Mouse (Mus musculus): ENCODE results near the gene Scd3. TPM values are rescaled to one million over a fixed set of nuclear protein-coding genes. Genes with fewer than 3 reads are reported as not detected.

Scd3 gene
- polyA plus RNA-seq, 1 experiment from 2014 or later = 0.32 TPM

DNA sequence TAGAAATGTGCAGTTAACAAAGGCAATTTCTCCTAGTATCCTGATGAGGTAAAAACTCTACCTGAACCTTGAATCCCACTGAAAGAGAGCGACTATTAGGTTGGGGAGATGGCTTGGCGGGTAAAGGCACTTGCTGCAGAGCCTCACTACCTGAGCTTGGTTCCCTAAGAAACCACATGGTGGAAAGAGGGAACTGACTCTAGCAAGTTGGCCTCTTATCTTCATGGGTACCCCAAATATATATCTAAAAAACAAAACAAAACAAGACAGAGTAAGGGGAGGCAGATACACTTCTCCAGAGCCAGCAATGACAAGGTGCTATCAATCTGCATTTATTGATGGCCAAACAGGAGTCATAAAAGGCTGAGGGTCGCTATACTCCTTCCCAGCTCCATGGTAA is 19.1 kb upstream of the Scd3 start:
- Histone ChIP-seq H3K4me3 (ENCODE audit: control insufficient read depth in 1 of 2, insufficient read depth in 1 of 2, low read depth in 1 of 2, low read length in 2 of 2) (no peak overlapping the region), H3K27ac (replicated peaks in 1 of 2; ENCODE audit: control insufficient read depth in 1 of 2, insufficient read depth in 1 of 2, low read depth in 2 of 2, low read length in 2 of 2) (no peak overlapping the region), H3K4me1 (ENCODE audit: control insufficient read depth in 2 of 2, insufficient read depth in 2 of 2, low read length in 2 of 2) (no peaks in the 10 kb centered on the region), H3K36me3 (ENCODE audit: control insufficient read depth, insufficient read depth, low read length) (no peaks in the 10 kb centered on the region), H3K9ac (ENCODE audit: low read length) (no peak overlapping the region), H3K9me3 (ENCODE audit: control insufficient read depth, low read length) (no peaks in the 10 kb centered on the region), H3K4me2 (ENCODE audit: low read length) (no peak overlapping the region), H3K27me3 (ENCODE audit: control insufficient read depth, insufficient read depth, low read length) (no peaks in the 10 kb centered on the region)
- WGBS = 58% methylated on average over 3 of the region's 3 CpGs
- no peak for ATAC-seq (ENCODE audit: insufficient number of reproducible peaks, insufficient read depth, low FRiP score, low read depth)

DNA sequence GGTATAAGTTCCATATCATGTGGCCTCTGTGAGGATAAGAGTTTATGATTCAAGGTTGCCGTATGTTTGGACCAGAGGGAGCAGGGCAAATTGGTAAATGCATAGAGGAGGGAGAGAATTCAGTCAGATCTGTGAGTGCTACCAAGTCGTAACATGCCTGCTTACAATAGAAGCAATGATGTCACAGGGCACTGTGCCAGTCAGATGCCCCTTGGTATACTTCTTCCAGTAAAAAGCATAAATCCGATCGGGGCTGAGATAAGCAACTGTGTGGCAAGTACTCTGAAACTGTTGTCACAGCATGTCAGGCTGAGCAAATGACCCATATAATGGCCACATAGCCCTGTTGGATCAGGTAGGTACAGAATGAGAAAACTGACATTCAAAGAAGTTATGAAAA is 14.0 kb upstream of the Scd3 start:
- Histone ChIP-seq H3K4me2 (ENCODE audit: low read length) (no peak overlapping the region), H3K27me3 (ENCODE audit: control insufficient read depth, insufficient read depth, low read length) (no peaks in the 10 kb centered on the region), H3K27ac (replicated peaks in 1 of 2; ENCODE audit: control insufficient read depth in 1 of 2, insufficient read depth in 1 of 2, low read depth in 2 of 2, low read length in 2 of 2) (no peak overlapping the region), H3K36me3 (ENCODE audit: control insufficient read depth, insufficient read depth, low read length) (no peaks in the 10 kb centered on the region), H3K4me1 (ENCODE audit: control insufficient read depth in 2 of 2, insufficient read depth in 2 of 2, low read length in 2 of 2) (no peaks in the 10 kb centered on the region), H3K4me3 (ENCODE audit: control insufficient read depth in 1 of 2, insufficient read depth in 1 of 2, low read depth in 1 of 2, low read length in 2 of 2) (no peak overlapping the region), H3K9ac (ENCODE audit: low read length) (no peak overlapping the region), H3K9me3 (ENCODE audit: control insufficient read depth, low read length) (no peaks in the 10 kb centered on the region)
- no peak for ATAC-seq (ENCODE audit: insufficient number of reproducible peaks, insufficient read depth, low FRiP score, low read depth)
- 82% methylated on average over 4 of the region's 4 CpGs for WGBS

DNA sequence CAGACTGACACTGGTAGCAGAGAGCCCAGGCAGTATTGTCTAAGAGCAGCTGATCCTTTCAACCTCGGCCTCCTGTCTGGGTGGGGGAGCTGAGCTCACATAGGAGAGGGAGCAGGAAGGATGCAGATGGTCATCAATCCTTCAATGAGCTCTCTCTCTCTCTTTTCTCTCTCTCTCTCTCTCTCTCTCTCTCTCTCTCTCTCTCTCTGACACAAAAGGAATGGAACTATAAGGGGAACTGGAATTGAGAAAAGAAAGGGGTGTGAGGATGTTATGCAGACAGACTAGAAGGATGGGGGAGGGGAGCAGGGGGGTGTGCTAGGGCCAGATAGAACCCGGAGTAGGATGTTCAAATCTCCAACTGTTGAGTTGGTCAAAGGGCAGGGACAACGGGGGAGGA is 10.7 kb upstream of the Scd3 start, which contains the start of gene Pkd2l1:
Gene Pkd2l1 (minus strand): TSS at position 101 of the 400 bp plus-strand sequence.
- H3K4me2 ChIP-seq (ENCODE audit: low read length) = no peak within 1 kb of the TSS
- H3K9me3 ChIP-seq (ENCODE audit: control insufficient read depth, low read length) = no peaks in the 10 kb centered on the region
- no peak within 1 kb of the TSS for H3K9ac ChIP-seq (ENCODE audit: low read length)
- WGBS = 30% methylated on average over 3 of the region's 3 CpGs
- no peak within 1 kb of the TSS for H3K27ac ChIP-seq (replicated peaks in 1 of 2; ENCODE audit: control insufficient read depth in 1 of 2, insufficient read depth in 1 of 2, low read depth in 2 of 2, low read length in 2 of 2)
- H3K4me3 ChIP-seq (ENCODE audit: control insufficient read depth in 1 of 2, insufficient read depth in 1 of 2, low read depth in 1 of 2, low read length in 2 of 2) = no peak within 1 kb of the TSS
- no peaks in the 10 kb centered on the region for H3K27me3 ChIP-seq (ENCODE audit: control insufficient read depth, insufficient read depth, low read length)
- no peaks in the 10 kb centered on the region for H3K36me3 ChIP-seq (ENCODE audit: control insufficient read depth, insufficient read depth, low read length)
- ATAC-seq (ENCODE audit: insufficient number of reproducible peaks, insufficient read depth, low FRiP score, low read depth) = no peak
- no peaks in the 10 kb centered on the region for H3K4me1 ChIP-seq (ENCODE audit: control insufficient read depth in 2 of 2, insufficient read depth in 2 of 2, low read length in 2 of 2)

DNA sequence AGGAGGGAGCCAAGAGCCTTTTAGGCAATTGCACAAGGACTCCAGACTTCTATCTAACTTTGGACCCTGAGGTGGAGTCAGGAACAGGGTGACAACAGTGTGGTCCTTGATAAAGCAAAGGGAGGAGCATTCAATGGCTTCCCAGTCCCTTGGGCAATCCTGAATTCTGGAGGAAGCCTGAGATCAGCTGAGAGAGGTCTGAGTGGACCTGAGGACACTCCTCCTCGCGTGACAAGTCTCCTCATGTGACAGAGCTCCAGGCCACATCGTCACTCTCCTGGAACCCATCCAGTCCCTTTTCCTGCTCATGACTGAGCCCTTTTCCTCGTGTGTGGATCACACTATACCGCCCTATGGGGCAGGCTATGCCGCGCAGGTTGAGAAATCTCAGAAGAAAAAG is 9.2 kb upstream of the Scd3 start:
- Histone ChIP-seq H3K4me3 (ENCODE audit: control insufficient read depth in 1 of 2, insufficient read depth in 1 of 2, low read depth in 1 of 2, low read length in 2 of 2) (no peak overlapping the region), H3K4me1 (ENCODE audit: control insufficient read depth in 2 of 2, insufficient read depth in 2 of 2, low read length in 2 of 2) (no peaks in the 10 kb centered on the region)
- no peak; the same call in 1 of the 2 replicates for ATAC-seq (ENCODE audit: insufficient number of reproducible peaks, insufficient read depth, low FRiP score, low read depth)

DNA sequence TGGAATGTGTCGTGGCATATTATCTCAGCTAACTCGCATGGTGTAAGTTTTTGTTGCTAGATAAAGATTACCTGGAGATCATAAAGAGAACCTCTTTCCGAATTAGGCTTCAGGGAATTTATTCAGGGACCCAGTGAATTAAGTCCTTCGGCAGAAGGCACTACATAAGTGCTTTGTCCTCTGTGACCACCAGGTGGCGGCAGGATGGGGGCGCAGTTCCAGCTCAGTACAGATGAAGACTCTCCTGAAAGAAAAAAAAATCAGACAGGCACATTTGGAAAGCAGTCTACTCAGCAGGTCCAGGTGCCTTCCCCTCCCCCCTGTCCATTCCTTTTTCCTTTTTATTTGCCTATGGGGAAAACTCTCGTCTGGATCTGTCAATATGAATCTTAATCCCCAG is 7.9 kb upstream of the Scd3 start:
- no peaks in the 10 kb centered on the region for H3K36me3 ChIP-seq (ENCODE audit: control insufficient read depth, insufficient read depth, low read length)
- no peak overlapping the region for H3K4me3 ChIP-seq (ENCODE audit: control insufficient read depth in 1 of 2, insufficient read depth in 1 of 2, low read depth in 1 of 2, low read length in 2 of 2)
- no peak for ATAC-seq (ENCODE audit: insufficient number of reproducible peaks, insufficient read depth, low FRiP score, low read depth)
- H3K27ac ChIP-seq (replicated peaks in 1 of 2; ENCODE audit: control insufficient read depth in 1 of 2, insufficient read depth in 1 of 2, low read depth in 2 of 2, low read length in 2 of 2) = no peak overlapping the region
- H3K9ac ChIP-seq (ENCODE audit: low read length) = no peak overlapping the region
- no peaks in the 10 kb centered on the region for H3K9me3 ChIP-seq (ENCODE audit: control insufficient read depth, low read length)
- WGBS = 14% methylated on average over 7 of the region's 7 CpGs
- no peaks in the 10 kb centered on the region for H3K27me3 ChIP-seq (ENCODE audit: control insufficient read depth, insufficient read depth, low read length)
- no peaks in the 10 kb centered on the region for H3K4me1 ChIP-seq (ENCODE audit: control insufficient read depth in 2 of 2, insufficient read depth in 2 of 2, low read length in 2 of 2)
- H3K4me2 ChIP-seq (ENCODE audit: low read length) = no peak overlapping the region

More for the DNA sequence above, 9.2 kb upstream of the Scd3 start:
- H3K9ac ChIP-seq (ENCODE audit: low read length) = no peak overlapping the region
- no peaks in the 10 kb centered on the region for H3K36me3 ChIP-seq (ENCODE audit: control insufficient read depth, insufficient read depth, low read length)
- WGBS = 67% methylated on average over 7 of the region's 7 CpGs
- H3K4me2 ChIP-seq (ENCODE audit: low read length) = no peak overlapping the region
- no peaks in the 10 kb centered on the region for H3K9me3 ChIP-seq (ENCODE audit: control insufficient read depth, low read length)
- H3K27ac ChIP-seq (replicated peaks in 1 of 2; ENCODE audit: control insufficient read depth in 1 of 2, insufficient read depth in 1 of 2, low read depth in 2 of 2, low read length in 2 of 2) = no peak overlapping the region
- H3K27me3 ChIP-seq (ENCODE audit: control insufficient read depth, insufficient read depth, low read length) = no peaks in the 10 kb centered on the region

DNA sequence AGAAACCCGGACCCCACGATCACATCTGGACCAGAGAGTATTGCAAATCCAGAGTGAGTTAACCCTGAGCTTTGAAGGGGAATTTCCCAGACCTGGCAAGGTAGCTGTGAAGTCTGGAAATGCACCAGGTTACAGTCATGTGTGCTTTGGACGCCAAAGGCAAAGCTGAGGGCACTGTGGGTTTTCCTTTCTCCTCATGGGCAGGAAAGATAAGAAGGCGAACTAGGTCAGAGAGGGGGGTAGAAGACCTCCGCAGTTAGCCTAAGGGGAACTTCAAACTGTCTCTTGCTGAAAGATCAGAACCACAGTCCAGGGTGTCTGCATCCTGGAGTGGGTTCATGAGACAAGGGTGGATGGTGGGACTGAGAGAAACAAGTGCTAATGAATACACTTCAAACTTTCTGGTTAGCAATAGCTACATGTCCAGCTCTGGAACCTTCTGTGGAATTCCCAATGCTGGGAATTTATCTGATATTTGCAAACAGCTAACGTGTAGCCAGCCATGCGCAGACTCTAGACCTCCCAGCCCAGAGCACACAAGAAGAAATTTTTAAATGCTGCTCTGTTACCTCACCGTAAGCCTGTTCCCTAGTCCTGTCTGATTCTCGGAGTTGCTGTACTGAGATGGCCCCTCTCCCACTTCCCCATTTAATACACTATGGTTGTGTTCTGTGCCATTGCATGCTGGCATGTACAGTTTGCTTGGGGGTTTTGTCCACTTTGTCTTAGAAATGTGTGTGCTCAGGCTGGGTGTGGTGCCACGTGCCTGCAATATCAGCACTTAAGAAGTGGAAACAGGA is 5.8 kb upstream of the Scd3 start:
- Histone ChIP-seq H3K27me3 (ENCODE audit: control insufficient read depth, insufficient read depth, low read length) (no peaks in the 10 kb centered on the region), H3K36me3 (ENCODE audit: control insufficient read depth, insufficient read depth, low read length) (no peaks in the 10 kb centered on the region), H3K9ac (ENCODE audit: low read length) (no peak overlapping the region), H3K4me1 (ENCODE audit: control insufficient read depth in 2 of 2, insufficient read depth in 2 of 2, low read length in 2 of 2) (no peaks in the 10 kb centered on the region), H3K4me2 (ENCODE audit: low read length) (no peak overlapping the region), H3K4me3 (ENCODE audit: control insufficient read depth in 1 of 2, insufficient read depth in 1 of 2, low read depth in 1 of 2, low read length in 2 of 2) (no peak overlapping the region), H3K27ac (replicated peaks in 1 of 2; ENCODE audit: control insufficient read depth in 1 of 2, insufficient read depth in 1 of 2, low read depth in 2 of 2, low read length in 2 of 2) (no peak overlapping the region), H3K9me3 (ENCODE audit: control insufficient read depth, low read length) (no peaks in the 10 kb centered on the region)
- WGBS = 71% methylated on average over 10 of the region's 10 CpGs
- ATAC-seq (ENCODE audit: insufficient number of reproducible peaks, insufficient read depth, low FRiP score, low read depth) = no peak

DNA sequence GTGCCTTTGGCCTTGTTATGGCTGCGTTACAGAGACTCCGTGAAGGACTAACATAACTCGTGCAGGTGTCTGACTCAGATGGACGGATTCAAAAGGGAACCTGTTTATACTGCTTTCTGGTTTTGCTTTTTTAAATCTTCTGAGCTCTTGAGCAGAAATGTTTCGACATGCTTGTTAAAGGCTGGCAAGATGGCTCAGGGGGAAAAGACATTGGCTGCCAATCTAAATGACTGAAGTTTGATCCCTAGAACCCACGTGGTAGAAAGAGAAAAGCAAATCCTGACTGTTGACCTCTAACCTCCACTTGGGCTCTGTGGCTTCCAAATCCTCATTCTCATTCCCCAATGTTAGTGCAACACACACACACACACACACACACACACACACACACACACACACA is 4.6 kb upstream of the Scd3 start:
- H3K4me1 ChIP-seq (ENCODE audit: control insufficient read depth in 2 of 2, insufficient read depth in 2 of 2, low read length in 2 of 2) = no peaks in the 10 kb centered on the region
- H3K36me3 ChIP-seq (ENCODE audit: control insufficient read depth, insufficient read depth, low read length) = no peaks in the 10 kb centered on the region
- no peak overlapping the region for H3K4me3 ChIP-seq (ENCODE audit: control insufficient read depth in 1 of 2, insufficient read depth in 1 of 2, low read depth in 1 of 2, low read length in 2 of 2)
- H3K27ac ChIP-seq (replicated peaks in 1 of 2; ENCODE audit: control insufficient read depth in 1 of 2, insufficient read depth in 1 of 2, low read depth in 2 of 2, low read length in 2 of 2) = no peak overlapping the region
- no peaks in the 10 kb centered on the region for H3K27me3 ChIP-seq (ENCODE audit: control insufficient read depth, insufficient read depth, low read length)
- H3K4me2 ChIP-seq (ENCODE audit: low read length) = no peak overlapping the region
- H3K9ac ChIP-seq (ENCODE audit: low read length) = no peak overlapping the region
- no peaks in the 10 kb centered on the region for H3K9me3 ChIP-seq (ENCODE audit: control insufficient read depth, low read length)
- no peak for ATAC-seq (ENCODE audit: insufficient number of reproducible peaks, insufficient read depth, low FRiP score, low read depth)
- 88% methylated on average over 6 of the region's 6 CpGs for WGBS

DNA sequence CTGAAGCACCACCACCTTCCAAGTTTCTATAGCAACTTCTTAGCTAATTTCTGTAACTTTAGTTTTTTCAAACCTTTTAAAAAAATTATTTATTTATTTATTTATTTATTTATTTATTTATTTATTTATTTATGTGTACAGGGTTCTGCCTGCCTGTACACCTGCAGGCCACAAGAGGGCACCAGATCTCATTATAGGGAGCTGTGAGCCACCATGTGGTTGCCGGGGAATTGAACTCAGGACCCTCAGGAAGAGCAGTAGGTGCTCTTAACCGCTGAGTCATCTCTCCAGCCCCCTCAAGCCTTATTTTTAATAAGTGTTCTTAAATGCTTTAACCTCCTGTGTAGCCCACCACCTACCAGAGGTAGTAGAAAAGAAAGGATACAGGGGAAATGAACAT is 4.1 kb upstream of the Scd3 start:
- no peaks in the 10 kb centered on the region for H3K36me3 ChIP-seq (ENCODE audit: control insufficient read depth, insufficient read depth, low read length)
- H3K4me2 ChIP-seq (ENCODE audit: low read length) = no peak overlapping the region
- no peak overlapping the region for H3K27ac ChIP-seq (replicated peaks in 1 of 2; ENCODE audit: control insufficient read depth in 1 of 2, insufficient read depth in 1 of 2, low read depth in 2 of 2, low read length in 2 of 2)
- no peak overlapping the region for H3K4me3 ChIP-seq (ENCODE audit: control insufficient read depth in 1 of 2, insufficient read depth in 1 of 2, low read depth in 1 of 2, low read length in 2 of 2)
- H3K9me3 ChIP-seq (ENCODE audit: control insufficient read depth, low read length) = no peaks in the 10 kb centered on the region
- H3K4me1 ChIP-seq (ENCODE audit: control insufficient read depth in 2 of 2, insufficient read depth in 2 of 2, low read length in 2 of 2) = no peaks in the 10 kb centered on the region
- WGBS = 67% methylated on average over 2 of the region's 2 CpGs
- ATAC-seq (ENCODE audit: insufficient number of reproducible peaks, insufficient read depth, low FRiP score, low read depth) = no peak
- H3K27me3 ChIP-seq (ENCODE audit: control insufficient read depth, insufficient read depth, low read length) = no peaks in the 10 kb centered on the region
- no peak overlapping the region for H3K9ac ChIP-seq (ENCODE audit: low read length)

All from heart, embryonic 14.5 days (tissue).